Mouse (Mus musculus) ES-E14 (cell line): Measurements from ENCODE around the gene Hspbp1. TPM values are rescaled to one million over a fixed set of nuclear protein-coding genes. Genes with fewer than 3 reads are reported as not detected.
A peak's percentile ranks its signal among the peaks of the same experiment; 100 is the strongest.

Source experiments
- DNase-seq: peaks from one replicate; pipeline ENCODE4 v3.0.0-alpha.2; 2013; ENCODE audit warnings: low read depth, low spot score
- H3K27ac ChIP-seq: 2 replicates; pipeline ENCODE4 v1.5.1; 2012; ENCODE audit warnings: low read depth, mild to moderate bottlenecking, low read length, moderate library complexity, mixed read lengths; ENCODE audit not compliant: poor library complexity, insufficient read depth, severe bottlenecking
- H3K36me3 ChIP-seq: 2 replicates; pipeline ENCODE4 v1.6.1; 2012; ENCODE audit warnings: mild to moderate bottlenecking, low read length, moderate library complexity, mixed read lengths; ENCODE audit not compliant: control insufficient read depth, poor library complexity, insufficient read depth, severe bottlenecking
- H3K4me1 ChIP-seq, 2 experiments: fragments of 150-350 bp in 1 of 2; sonication (generic) in 1 of 2; 2 replicates each; pipeline ENCODE4 v1.6.1; 2012; ENCODE audit warnings: low read length in 2 of 2, mild to moderate bottlenecking in 1 of 2, mixed read lengths in 1 of 2; ENCODE audit not compliant: control insufficient read depth in 2 of 2, insufficient read depth in 2 of 2, poor library complexity in 1 of 2
- H3K4me3 ChIP-seq, 2 experiments: fragments of 150-350 bp in 1 of 2; sonication (generic) in 1 of 2; 2 replicates each; pipeline ENCODE4 v1.5.1; 2012; ENCODE audit warnings: low read length in 2 of 2, low read depth in 1 of 2, mild to moderate bottlenecking in 1 of 2, mixed read lengths in 1 of 2; ENCODE audit not compliant: insufficient read depth in 1 of 2, poor library complexity in 1 of 2, severe bottlenecking in 1 of 2
- H3K9ac ChIP-seq: 2 replicates; pipeline ENCODE4 v1.6.1; 2012; ENCODE audit warnings: low read depth, mild to moderate bottlenecking, low read length, mixed read lengths; ENCODE audit not compliant: poor library complexity, insufficient read depth, severe bottlenecking
- H3K9me3 ChIP-seq: fragments of 150-350 bp; sonication (generic); 2 replicates; pipeline ENCODE4 v1.6.1; 2012; ENCODE audit warnings: low read depth, mild to moderate bottlenecking, low read length; ENCODE audit not compliant: control insufficient read depth, insufficient read depth
- CHD2 ChIP-seq: IDR thresholded peaks from 2 replicates; pipeline ENCODE4 v1.6.1; 2014; ENCODE audit warnings: mild to moderate bottlenecking, low read depth, low read length, inconsistent platforms
- HCFC1 ChIP-seq: IDR thresholded peaks from 2 replicates; pipeline ENCODE4 v1.6.1; 2012; ENCODE audit warnings: low read length, inconsistent platforms, borderline replicate concordance; ENCODE audit not compliant: insufficient read depth
- MAFK ChIP-seq: IDR thresholded peaks from 2 replicates; pipeline ENCODE4 v1.6.1; 2014; ENCODE audit warnings: mild to moderate bottlenecking, low read depth, low read length, inconsistent platforms; ENCODE audit not compliant: insufficient read depth
- ZC3H11A ChIP-seq: IDR thresholded peaks from 2 replicates; pipeline ENCODE4 v1.6.1; 2012; ENCODE audit warnings: low read depth, mild to moderate bottlenecking, inconsistent platforms, low read length, borderline replicate concordance
- ZNF384 ChIP-seq: IDR thresholded peaks from 2 replicates; pipeline ENCODE4 v1.6.1; 2012; ENCODE audit warnings: low read depth, low read length, inconsistent platforms
- in situ Hi-C, 2 experiments: fragments of 600-800 bp; cut with MboI; formaldehyde crosslinking; loops; one replicate each; pipeline ENCODE4 v1.15.1; 2025; ENCODE audit warnings: low sequenced_read_pairs in 2 of 2, inconsistent platforms in 1 of 2; ENCODE audit not compliant: unreplicated experiment in 2 of 2
- total RNA-seq: library from RNA; depleted of rRNA; stranded (reverse); fragments of 300-350 nt; gene quantifications from 2 replicates; pipeline ENCODE4 v1.2.3, GENCODE M21; 2012

The Hspbp1 gene
- total RNA-seq, 1 experiment, result 61.2 TPM

DNA sequence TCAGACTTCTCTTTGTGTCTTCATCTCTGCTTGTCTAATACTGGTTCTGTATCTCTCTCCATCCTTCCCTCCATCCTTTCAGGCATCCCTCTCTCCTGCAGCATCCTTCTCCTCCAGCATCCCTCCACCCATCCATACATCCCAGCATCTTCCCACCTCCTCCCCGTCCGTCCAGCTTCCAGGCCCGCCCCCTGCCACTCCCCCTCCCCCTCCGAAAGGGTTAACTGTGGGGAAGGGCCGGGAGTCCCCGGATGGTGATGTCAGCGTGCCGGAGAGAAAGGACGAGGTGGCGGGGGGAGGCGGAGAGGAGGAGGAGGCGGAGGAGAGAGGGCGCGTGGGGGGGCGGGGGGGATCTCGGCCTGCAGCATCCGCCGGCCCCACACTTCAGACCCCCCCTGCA is 5.5 kb upstream of the Hspbp1 start, which contains the start of gene Brsk1:
Gene Brsk1, plus strand, starts transcription at position 218 of the 400 bp plus-strand sequence.
- H3K9ac ChIP-seq, result peak within 1 kb of the TSS; percentile 80
- peak within 1 kb of the TSS; percentile 70 to 95 for H3K4me3 ChIP-seq
- peaks cover 8% of the 10 kb centered on the region for H3K36me3 ChIP-seq
- DNase-seq, result peak; percentile 83
- H3K27ac ChIP-seq, result peak within 1 kb of the TSS; percentile 58; the same call in 1 of the 2 replicates
- in situ Hi-C loops, result no loop called here
- peaks cover 0 to 22% of the 10 kb centered on the region in 2 experiments; a peak in 2 of 4 replicates for H3K4me1 ChIP-seq
- H3K9me3 ChIP-seq, result no peaks in the 10 kb centered on the region
- TF ChIP-seq MAFK (no peak), ZC3H11A (no peak), ZNF384 (no peak), HCFC1 (no peak)

- Histone ChIP-seq H3K9me3 (no peaks in the 10 kb centered on the region), H3K9ac (peak overlapping the region; percentile 87), H3K4me3 (peak overlapping the region; percentile 79 to 87), H3K4me1 (peaks cover 6 to 8% of the 10 kb centered on the region in 2 experiments), H3K36me3 (peaks cover 8% of the 10 kb centered on the region; the same call in 1 of the 2 replicates), H3K27ac (peak overlapping the region; percentile 44; the same call in 1 of the 2 replicates)
- 0 out of 2 replicates have a peak, but pooled peaks have one; percentile 10 for TF ChIP-seq ZC3H11A
- no peak for TF ChIP-seq CHD2
- in situ Hi-C loops, result no loop called here
- no peak for DNase-seq
Measured at GRCm38 (mm10) chr7:4684203-4684602, 665 bp downstream of the Hspbp1 start.

- Histone ChIP-seq H3K36me3 (peaks cover 11% of the 10 kb centered on the region; the same call in 1 of the 2 replicates), H3K4me3 (no peak overlapping the region), H3K4me1 (peaks cover 6 to 8% of the 10 kb centered on the region in 2 experiments), H3K27ac (no peak overlapping the region), H3K9me3 (no peaks in the 10 kb centered on the region), H3K9ac (no peak overlapping the region)
- TF ChIP-seq MAFK (no peak), ZC3H11A (no peak), CHD2 (no peak), HCFC1 (no peak), ZNF384 (no peak)
- in situ Hi-C loops, result no loop called here
- no peak for DNase-seq
Measured at GRCm38 (mm10) chr7:4683307-4683706, 1.6 kb downstream of the Hspbp1 start.

GRCm38 (mm10) chr7:4675200-4675599 is 9.7 kb downstream of the Hspbp1 start:
- Histone ChIP-seq H3K27ac (no peak overlapping the region), H3K9ac (no peak overlapping the region), H3K9me3 (no peaks in the 10 kb centered on the region), H3K36me3 (peaks cover 11% of the 10 kb centered on the region), H3K4me3 (no peak overlapping the region), H3K4me1 (peaks cover 0 to 5% of the 10 kb centered on the region in 2 experiments; a peak in 2 of 4 replicates)
- TF ChIP-seq HCFC1 (no peak), MAFK (no peak), ZNF384 (no peak), CHD2 (no peak), ZC3H11A (no peak)
- in situ Hi-C loops, result no loop called here
- DNase-seq, result no peak

GRCm38 (mm10) chr7:4674114-4674731 is 10.6 kb downstream of the Hspbp1 start:
- H3K27ac ChIP-seq, result no peak overlapping the region; the same call in 1 of the 2 replicates
- no peak for DNase-seq
- TF ChIP-seq CHD2 (no peak), HCFC1 (no peak), ZC3H11A (no peak)
- peak overlapping the region; percentile 37; the same call in 1 of the 2 replicates for H3K9ac ChIP-seq
- H3K36me3 ChIP-seq, result peaks cover 9% of the 10 kb centered on the region
- peaks cover 0 to 5% of the 10 kb centered on the region in 2 experiments; a peak in 2 of 4 replicates for H3K4me1 ChIP-seq
- in situ Hi-C loops, result no loop called here
- H3K9me3 ChIP-seq, result no peaks in the 10 kb centered on the region
- H3K4me3 ChIP-seq, result no peak overlapping the region
